Mouse (Mus musculus) telencephalon, adult 2 months (tissue): Measurements from ENCODE around the gene Lonp2.

Experiments used
- DNase-seq: peaks from one replicate; pipeline ENCODE4 v3.0.0-alpha.2; 2011; ENCODE audit warnings: low read depth, low spot score

Lonp2 gene

DNA sequence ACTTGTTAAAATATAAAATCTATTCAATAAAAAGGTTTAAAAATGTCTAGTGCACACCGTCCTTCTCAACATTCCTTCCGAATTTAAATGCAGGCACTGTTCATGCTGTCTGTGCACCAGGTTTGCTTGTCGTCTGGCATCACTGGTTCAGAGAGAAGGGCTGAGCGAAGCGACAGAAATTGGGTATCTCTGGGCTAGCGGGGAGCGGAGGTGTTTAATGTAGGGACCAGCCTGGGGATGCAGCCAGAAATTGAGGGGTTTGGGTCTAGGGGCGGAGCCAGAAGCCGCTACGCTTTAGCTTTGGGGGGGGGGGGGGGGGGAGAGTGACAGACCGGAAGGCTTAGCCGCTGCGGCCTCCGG, 312 bp upstream of the Lonp2 start:
- DNase-seq: no peak

DNA sequence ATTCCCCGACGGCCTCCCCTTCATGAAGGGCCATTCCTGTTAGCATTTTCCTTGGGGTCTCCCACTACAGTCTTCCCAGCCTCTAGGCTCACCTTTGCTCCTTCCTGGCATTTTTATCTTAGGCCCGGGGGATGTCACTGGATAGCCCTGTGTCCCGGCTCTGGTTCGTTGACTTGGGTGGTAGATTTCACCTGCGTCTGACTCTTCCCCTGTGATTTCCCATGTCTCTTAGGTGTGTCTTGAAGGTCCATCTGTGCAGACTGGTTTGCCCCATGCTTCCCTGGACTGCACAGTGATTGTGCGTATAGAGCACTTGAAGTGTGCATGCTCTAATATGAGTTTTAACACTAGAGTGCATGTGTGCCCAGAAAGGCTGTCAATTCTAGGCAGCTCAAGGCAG, 1.1 kb downstream of the Lonp2 start:
- no peak for DNase-seq

DNA sequence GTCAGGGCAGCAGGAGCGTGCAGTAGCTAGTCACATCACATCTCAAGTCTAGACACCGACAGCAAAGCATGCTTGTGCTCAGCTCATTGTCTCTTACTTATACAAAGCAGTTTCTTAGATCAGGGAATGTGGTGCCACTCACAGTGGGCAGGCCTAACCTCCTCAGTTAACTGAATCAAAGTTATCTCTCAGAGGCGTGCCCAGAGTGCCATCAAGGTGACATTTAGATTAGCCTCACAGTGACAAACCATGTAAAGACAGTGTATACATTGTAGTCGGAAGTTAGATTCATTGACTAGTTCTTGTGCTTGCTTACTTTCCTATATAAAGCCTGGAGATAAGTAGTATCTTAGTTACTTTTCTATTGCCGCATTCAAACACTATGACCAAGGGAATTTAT, 6.4 kb downstream of the Lonp2 start:
- no peak for DNase-seq

DNA sequence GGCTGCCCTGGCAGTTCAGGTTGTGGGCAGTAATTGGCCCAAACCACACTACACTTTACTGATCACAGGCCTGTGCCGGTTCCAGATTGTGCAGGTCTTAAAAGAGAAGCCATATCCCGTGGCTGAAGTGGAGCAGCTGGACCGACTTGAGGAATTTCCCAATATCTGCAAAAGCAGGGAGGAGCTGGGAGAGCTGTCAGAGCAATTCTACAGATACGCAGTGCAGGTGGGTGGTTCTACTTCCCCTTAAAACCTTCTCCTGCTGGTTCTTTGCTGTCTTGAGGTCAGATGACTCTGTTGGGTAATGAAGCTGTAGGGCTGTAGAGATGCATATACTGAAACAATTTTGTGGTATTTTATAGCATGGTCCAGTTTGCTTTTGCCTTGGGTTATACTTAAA, 7.6 kb downstream of the Lonp2 start:
- DNase-seq: no peak

DNA sequence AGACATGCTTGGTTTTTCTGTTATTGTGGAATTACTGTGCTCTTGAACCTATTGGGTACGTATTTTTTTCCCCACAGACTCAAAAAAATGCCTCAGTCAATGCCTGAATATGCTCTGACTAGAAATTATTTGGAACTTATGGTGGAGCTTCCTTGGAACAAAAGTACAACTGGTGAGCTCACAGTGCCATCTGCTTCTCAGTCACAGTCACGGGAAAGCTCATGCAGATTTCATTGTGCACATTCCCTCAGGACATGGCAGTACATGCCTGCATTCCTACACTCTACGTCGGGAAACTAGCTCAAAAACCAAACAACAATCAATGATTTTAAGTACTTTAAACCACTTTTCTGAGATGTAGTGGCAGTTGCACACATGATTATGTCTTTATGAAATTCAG, 14.0 kb downstream of the Lonp2 start:
- no peak for DNase-seq

DNA sequence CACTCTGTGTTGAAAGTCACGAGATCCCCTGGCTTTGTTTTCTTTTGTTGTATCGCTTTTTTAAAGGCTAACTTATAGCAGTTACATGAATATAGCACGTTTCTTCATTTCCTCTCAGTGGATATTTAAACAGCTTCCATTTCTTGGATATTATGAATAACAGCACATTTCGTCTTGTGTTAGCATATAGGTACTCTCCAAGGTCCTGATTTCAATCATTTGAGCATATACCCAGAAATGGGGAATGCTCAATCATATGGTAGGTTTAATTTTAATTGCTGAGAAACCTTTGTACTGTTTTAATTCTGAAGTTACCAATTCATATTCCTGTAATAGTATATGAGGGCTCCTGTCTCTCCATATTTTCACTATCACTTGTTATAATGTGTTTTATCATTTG, 15.1 kb downstream of the Lonp2 start:
- no peak for DNase-seq

DNA sequence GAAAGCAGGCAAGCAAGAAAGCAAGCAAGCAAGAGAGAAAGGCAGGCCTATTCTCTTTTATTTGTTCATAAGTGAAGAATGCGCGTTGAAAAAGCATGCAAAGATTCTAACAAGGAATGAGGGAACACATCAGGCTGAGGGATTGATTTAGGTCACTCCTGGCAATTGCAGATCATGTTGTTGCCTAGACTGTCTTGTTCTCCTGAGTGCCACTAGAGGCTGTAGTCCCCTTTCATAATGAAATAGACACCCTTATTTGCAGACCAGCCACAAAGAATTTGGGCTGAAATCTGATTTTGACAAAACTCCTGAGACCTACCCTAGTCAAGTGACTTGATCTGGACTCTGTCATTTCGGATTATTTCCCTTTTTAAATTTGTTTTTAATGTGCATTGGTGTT, 18.8 kb downstream of the Lonp2 start:
- DNase-seq: no peak

DNA sequence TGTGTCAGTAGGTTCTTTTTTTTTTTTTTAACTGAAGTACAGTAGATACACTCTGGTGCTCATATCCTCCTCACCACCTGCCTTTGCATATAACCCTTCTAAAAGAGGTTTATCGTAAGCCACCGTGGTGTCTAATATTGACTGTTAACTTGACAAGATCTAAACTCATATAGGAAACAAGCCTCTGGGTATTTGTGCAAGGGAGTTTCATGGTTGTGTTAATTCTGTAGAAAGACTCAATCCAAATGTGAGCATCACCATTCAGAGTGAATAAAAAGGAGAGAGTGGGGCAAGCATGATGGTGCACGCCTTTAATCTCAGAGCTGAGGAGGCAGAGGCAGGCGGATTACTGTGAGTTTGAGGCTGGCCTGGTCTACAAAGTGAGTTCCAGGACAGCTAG, 20.8 kb downstream of the Lonp2 start:
- no peak for DNase-seq

DNA sequence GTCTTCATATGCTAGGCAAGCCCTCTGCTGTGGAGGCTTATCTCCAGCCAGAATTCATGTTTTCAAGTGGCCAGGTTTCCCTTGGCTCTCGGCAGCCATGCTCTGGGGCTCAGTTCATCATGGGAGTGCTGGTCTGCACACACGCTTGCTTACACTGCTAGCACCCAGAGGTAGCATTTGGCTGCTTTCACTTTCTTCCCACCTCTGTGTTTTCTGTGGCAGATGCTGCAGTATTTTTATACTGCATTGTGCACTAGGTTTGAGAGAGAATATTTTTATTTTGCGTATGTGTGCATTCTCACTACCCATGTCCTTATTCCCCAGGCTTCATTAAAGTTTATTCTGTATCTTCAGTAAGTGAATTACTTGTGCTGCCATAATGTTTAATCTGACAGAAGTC, 23.9 kb downstream of the Lonp2 start:
- DNase-seq: no peak

DNA sequence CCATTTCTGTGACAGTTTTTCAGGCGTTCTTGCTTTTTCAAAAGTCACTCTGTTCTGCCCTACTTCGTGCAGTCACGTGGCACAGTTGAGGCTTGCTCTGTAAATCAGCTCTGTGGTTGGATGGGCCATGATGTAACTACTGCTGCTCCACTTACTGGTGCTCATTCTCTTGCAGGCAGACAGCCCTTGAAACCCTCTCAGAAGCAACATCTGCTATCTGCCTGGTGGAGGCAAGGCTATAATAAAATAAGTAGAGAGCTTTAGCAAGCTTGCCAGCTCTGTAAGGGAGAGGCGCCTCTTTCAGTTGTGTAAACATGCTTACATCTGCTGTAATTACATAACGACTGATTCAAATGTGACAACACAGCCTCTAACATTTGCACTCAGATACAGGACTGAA, 27.6 kb downstream of the Lonp2 start:
- peak; percentile 95 for DNase-seq

DNA sequence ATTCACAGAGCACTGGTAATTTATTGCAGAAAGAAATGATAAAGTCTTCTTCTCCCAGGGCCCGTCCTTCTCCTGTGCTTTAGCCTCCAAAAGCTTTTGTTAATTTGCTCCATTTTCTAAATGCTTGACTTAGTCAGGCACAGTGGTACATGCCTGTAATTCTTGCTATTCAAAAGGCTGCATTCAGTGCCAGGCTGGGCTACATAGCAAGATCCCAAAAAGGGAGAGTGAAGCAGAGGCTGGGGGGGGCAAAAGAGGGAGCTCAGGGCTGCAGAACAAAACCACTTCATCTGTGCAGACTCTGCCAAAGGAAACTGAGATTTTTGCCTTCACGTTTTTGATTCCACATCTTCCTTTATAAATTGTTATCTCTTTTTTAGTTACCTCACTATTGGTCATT, 28.7 kb downstream of the Lonp2 start:
- DNase-seq: no peak

DNA sequence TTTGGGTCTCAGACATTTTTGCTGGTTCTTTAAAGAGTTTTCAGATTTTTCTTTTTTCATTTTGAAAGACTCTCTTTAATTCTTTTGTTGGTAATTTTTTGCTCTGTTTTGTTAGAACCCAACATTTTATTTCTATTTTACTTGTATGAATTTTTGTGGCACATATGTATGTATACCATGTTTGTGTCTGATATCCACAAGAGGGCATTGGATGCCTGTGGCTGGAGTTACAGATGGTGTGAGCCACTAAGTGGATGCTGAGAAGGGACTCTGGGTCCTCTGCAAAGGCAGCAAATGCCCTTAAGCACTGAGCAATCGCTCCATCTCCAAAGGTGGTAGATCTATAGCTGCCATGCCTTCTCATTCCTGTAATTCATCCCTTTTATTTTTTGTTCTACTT, 30.7 kb downstream of the Lonp2 start:
- DNase-seq: no peak

DNA sequence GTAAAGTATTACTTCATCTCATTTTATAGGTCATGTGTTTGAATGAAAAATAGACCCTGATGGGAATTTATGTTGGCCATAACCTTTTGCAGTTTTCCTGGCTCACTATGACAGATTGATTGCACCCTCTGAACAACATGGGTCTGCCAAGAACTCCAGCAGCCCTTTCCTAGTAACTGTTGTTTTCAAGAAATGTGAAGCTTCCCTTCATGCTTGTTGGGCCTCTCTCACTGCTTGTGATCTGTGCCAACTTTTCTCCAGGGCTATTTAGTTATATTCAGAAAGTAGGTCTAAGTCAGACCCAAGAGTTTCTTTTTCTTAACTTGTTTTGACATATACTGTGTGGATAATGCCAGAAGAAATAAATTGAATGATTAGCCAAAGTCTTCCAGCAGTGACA, 44.9 kb downstream of the Lonp2 start:
- no peak for DNase-seq

DNA sequence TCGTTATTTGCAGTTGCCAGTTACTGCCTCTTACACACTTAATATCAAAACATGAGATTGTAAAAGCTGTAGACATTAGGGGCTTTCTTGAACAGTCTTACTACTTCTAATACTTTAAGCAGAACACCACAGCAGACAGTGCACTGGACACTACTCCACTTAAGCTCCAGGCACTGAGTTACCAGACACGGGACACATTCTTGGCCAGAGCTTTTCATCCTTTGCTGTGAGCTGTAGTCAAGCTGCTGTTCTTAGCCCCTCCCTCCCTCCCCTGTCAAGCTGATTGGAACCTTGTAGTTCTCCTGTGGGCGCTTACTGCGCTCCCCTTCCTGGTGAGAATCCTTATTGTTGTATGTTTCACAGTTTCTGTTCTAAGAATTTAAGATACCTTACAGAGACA, 45.4 kb downstream of the Lonp2 start:
- DNase-seq: no peak

DNA sequence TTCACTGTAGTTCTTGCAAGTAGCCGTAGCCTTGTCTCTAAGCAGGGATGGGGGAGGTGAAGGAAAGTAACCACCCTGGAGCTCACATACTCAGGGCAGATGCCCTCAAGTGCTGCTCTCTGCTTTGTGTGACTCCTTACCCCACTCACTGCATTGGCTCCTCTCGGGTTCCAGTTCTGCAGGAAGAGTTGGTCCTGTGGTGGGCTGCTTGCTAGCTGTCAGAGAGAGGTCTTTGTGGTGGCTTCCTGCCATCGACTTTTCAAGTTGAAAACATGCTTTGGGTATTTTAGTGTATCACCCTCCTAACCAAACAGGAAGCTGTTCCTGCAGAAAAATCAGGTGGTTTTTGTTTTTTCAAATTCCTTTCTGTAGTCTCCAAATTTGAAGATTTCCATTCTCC, 62.8 kb downstream of the Lonp2 start:
- no peak for DNase-seq

DNA sequence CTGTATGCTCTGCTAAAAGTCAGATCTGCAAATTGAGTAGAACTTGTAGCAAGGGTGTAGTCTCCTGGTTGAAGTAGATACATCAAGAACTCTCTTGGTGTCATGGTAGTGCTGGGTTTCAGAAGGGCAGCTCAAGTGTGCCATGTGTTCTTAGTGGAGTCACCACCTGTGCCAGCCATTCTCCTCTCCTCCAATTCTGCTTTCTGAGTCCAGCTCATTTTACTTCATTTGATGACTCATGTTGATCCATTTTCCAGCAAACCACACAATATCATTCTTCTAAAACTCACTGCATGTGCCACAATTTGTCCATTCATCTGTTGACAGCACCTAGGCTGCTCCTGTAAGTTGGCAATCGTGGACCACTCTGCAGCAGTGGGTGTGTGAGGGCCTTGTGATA, 68.3 kb downstream of the Lonp2 start:
- DNase-seq: no peak

DNA sequence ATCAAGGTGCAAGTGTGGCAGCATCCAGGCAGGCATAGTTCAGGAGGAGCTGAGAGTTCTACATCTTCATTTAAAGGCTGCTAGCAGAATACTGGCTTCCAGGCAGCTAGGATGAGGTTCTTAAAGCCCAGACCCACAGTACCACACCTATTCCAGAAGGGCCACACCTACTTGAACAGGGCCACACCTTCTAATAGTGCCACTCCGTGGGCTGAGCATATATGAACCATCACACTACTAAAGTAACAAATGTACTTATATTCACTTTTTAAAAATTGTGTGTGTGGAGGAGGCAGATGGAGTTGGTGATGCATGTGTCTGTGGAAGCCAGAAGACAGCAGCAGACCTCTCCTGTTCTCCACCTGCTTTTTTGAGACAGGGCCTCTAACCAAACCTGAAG, 70.2 kb downstream of the Lonp2 start:
- no peak for DNase-seq

DNA sequence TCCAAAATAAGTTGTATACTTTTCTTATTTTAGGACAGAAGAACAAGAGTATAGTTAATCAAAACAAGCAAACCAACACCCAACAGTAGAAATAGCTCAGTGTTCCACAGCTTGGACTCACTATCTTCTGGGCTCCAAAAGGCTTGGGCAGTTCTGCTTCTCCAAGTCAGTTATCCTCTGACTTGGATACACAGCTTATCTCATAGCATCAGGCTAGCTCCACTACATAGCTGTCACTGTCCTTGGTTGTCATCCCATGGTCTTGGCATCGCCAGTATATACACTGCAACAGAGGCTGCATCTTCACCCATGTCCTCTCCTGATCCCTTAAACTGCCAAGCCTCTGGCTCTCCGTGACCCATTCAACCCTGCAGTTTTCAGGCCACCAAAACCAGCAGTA, 71.9 kb downstream of the Lonp2 start:
- no peak for DNase-seq

DNA sequence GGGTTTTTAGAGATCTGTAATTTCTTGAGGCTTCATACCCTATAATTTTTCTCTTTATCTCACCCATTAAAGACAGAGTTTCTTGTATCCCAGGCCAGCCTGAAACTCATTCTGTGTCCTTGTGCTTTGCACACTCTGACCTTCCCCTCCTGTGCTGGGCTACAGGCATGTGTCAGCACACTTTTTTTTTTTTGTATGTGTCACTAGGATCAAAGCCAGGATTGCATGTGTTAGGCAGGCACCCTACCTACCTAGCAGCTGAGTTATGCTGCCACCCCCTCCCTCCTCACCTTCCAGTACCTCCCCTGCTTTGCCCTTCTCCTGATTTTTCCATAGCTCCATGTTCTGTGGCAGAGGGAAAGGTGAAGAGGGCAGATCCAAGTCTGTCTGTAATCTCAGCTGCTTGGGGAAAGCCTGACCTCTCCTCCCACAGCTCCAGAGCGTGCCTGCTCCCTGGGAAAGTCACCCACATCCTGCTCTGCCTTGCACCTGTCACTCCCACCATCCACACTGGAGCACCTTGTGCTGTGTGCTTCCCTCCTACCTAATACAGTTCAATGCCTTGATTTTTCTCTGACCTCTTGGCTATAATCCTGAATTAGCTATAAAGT, 75.1 kb downstream of the Lonp2 start:
- DNase-seq: no peak

DNA sequence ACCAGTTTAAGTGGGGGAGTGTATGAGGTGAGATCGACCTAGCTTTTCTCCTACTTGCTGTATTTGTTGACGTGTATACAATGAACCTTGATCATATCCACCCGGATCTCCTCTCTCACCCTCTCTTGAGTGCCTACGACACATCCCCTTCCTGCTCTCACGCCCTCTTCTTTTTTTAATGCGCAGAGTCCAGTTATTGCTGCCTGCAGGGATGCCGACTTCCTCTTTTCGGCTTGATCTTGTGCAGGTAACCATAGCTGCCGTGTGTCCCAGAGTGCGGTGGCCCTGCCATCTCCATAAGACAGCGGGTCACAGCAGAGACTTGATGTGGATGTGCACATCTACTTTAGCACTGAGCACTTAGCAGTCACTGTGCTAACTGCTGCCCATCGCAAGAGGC, 75.6 kb downstream of the Lonp2 start:
- no peak for DNase-seq

DNA sequence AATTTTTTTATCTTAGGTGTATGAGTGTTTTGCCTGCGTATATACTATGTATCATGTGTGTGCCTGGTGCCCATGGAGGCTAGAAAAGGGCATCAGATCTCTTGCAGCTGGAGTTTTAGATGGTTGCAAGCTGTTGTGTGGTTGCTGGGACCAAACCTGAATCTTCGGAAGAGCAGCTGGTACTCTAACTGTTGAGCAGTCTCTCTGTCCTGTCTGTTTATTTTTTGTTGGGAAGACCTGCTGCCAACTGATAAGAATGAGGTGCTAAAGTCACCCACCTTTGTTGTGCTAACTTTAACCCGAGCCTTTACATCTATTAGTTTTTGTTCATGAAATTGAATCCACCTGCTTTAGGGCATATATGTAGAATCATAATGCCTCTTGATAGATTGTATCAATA, 78.6 kb downstream of the Lonp2 start:
- DNase-seq: no peak

DNA sequence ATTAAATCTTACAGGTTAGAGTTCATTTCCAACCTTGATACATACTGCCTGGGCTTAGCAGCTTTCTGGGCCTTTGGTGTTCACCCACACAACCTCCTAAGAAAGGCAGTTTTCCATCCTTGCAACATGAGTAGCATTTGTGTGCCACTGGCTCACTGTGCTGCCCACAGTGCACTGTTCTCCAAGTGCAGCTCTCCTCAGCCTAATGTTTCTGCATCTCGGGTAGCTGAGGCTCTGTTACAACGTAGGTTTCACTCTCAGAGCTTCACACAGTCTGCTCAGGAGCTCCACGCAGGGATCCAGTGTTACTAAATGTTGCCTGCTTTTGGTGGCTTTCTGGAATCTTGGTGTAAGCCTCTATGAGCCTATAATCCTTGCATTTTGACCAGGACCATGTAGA, 81.5 kb downstream of the Lonp2 start:
- DNase-seq: no peak

DNA sequence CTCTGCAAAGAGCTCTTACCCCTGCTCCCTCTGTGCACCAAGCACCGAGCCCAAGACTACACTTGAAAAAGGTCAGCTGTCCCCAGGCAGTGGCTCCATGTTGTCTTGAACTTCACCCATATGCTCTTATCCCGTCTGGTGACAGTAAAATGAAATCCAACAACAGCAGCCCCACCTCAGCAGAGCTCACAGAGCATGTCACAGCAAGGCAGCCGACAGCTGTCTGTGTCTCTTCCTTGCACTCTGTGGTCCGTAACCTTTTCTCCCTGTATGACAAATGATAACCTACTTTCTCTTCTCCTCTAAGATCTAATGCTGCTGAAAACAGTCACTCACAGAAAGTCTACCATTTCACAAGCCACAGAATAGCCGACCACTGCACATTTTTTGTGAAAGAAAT, 82.9 kb downstream of the Lonp2 start:
- DNase-seq: no peak

DNA sequence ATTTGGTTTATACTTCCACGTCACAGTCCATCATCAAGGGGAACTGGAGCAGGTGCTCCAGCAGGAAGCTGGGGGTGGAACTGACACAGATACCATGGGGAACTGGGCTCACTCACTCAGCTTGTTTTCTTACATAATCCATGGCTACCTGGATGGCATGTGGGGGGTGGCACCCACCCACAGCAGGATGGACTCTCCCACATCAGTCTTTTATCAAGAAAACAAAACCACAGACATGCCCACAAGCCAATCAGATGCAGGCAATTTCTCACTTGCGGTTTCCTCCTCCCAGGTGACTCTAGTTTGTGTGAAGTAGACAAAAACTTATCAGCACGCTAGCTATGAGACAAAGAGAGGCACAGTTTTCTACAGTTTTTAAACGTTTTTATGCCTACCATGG, 84.0 kb downstream of the Lonp2 start:
- no peak for DNase-seq

DNA sequence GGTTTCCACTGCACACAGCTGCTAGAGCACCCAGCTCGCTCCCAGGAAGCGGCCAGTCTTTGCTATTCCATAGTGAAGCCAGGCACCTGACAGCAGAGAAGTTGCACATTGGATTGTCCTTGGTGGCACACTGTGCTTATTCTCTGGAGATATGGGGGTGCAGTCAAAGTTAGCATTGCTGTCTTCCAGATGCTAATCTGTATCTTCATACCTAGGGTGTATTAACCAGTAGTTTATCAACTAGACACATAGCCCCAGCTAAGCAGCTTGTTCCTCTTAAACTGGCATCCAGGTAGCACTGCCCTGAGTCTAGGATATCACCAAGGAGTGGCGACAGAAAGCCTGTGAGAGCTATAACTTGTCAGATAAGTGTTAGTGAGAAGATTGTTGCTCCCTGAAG, 88.8 kb downstream of the Lonp2 start:
- DNase-seq: no peak
